Mouse (Mus musculus) central nervous system, embryonic 14 days (tissue): Measurements from ENCODE around the gene Adat3. TPM values are rescaled to one million over a fixed set of nuclear protein-coding genes. Genes with fewer than 3 reads are reported as not detected.

ENCODE experiments used
- polyA plus RNA-seq: library from polyadenylated mRNA; depleted of rRNA; stranded (reverse); fragments of >200 nt; gene quantifications from 2 replicates; pipeline ENCODE4 v1.2.3, GENCODE M21; 2012; rRNA removed

The Adat3 gene
- polyA plus RNA-seq = 11.3 and 11.5 TPM in 2 replicates

DNA sequence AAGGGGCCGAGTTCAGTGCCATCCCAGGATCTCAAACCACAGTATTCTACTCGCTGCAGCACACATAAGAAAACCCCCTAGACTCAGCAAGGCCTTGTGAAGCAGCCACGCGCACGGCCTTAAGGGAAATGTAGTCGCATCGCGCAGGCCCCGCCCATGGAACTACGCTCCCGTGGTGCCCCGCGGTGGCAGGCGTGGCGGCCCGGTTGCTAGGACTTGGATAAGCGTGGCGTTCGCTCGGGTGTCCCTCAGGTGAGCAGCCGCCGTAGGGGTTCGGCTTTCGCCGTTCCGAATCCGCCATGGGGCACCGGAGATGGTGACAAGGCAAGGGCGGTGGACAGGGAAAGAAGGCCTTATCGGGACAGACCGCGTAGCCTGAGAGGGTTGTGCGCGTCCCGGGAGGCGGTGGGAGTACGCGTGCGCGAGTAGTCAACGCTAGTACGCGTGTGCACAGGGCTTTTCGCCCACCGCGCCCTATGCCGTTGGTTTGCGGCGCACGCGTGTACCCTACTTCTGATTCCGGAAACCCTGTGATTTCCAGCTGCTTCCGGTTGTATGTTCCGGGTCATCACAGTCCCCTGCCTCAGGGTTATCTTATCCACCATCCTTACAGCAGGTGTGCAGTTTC lies at the start of gene Adat3, which contains the start of gene Scamp4:
Gene Adat3 (plus strand): TSS at position 183 of the 628 bp plus-strand sequence.
Gene Scamp4 (plus strand): TSS at position 175 of the 628 bp plus-strand sequence.

DNA sequence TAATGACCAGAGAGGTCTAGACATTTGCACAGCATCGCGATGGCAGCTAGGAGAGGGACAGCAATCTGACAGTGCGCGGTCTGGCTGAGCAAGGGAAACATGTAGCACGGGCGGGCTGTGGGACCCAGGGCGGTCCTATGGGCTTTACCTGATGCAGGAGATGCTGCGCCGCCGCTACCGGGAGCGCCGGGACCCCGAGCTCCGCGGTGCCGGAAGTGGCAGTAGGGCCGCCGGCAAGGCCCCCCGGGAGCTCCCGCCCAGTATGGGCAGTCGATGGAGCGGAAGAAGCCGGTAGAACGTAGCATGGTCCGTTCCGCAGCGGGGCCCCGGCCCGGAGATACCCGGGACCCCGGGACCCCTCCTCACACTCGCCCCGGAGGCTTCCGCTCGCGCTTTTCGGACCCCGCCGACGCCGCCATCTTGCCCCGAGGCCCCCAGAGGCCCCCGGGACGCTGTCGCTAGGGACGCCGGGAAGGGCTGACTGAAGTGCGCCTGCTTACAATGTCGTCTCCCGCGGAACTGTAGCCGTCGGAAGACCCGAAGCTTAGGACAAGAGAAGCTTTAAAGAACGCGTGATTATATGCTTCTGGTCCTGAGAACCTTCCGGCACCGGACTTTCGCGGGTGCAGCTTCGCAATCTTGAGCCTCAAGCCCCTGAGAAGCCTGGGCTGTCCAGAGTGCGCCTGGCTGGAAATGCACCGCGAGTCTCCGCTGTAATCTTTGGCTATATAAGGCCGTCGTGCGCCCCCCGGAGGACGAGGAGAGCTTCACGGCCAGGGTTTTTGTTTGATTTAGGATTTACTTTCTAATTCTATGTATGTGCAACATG lies 41.4 kb upstream of the Adat3 start, which contains the start of gene Rexo1:
Gene Rexo1 (minus strand): TSS at position 445 of the 829 bp plus-strand sequence.

DNA sequence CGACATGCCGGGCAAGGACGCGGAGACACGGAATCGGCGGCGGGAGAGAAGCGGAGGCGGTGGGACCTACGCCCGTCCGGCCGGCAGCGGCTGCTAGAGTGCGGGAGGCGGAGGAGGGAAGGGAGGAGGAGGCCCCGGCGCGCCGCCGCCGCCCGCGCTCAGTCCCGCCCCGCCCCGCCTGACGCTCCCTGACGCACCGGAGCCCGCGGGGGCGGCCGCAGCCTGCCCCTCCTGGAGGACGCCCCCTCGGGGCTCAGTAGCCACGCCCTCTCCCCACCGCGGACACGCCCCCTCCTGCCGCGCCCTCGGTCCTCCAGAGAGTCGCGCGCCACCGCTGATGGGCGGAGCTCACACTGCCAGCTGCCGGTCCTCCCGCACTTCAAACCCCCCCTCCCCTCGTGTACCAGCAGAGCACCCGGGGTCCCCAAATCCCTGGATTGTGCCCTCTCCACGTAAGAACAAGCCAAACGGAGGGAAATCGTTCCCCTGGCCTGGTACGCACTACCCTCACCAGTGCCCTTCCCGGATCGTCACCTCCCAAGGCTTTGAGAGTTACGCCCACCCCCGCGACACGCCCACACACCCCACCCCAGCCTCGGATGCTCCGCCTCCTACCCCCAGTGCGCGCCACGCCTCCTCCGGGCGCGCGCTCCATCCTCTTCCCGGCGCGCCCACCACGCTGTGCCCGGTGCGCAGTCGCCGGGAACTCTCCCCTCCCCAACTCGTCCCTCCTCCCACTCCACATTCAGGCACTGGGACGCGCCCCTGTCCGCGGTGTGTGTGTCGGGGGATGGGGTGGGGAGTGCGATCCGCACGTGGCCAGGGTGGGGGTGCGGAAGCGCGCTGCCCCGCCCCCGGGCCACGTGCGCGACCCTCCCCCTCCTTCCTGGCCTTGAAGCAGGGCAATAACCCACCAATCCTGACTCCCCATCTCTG lies 25.2 kb upstream of the Adat3 start, which contains the start of gene Klf16:
Gene Klf16 (minus strand): TSS at position 127 of the 936 bp plus-strand sequence.

DNA sequence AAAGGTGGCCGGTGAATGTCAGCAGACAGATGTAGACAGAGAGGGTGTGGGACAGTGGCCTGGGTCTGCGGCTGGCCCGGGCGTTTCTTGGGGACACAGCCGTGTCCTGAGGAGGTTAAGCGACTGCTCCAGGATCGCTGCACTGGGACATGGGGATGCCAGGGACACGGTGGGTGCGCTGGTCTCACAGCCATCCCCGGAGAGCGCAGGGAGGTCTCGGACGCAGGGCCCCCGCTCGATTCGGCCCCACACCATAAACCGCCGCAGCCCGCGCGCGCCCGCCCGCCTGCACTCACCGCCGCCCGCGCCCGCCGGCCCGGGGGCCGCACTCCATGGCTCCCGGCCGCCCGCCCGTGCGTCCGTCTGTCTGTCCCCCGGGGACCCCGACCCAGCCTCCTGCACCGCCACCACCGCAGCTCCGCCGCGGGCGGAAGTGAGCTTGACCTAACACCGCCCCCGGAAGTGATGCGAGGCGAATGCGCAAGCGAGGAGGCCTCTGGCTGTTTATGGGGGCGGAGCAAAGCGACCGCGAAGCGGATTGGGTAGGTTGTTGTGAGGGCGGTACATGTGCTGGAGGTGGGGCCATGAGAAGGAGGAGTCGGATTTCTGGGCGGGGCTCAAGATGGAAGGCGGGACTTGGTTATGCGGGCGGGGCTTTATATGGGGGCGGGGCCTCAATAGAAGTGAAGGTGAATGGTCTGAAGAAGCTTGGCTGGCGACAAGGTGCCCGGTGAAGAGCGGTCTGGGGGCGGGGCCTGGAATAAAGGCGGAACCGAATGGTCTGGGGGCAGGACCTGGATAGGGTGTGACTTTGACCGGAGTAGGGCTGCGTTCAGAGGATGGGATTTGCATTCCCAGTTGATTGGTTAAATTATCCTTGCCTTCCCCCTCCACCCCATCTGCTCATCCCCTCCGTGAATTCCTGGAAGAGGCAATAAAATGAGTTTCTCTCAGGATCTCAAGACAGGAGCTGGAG lies 12.5 kb upstream of the Adat3 start, which contains the start of gene Abhd17a:
Gene Abhd17a (minus strand): TSS at position 463 of the 976 bp plus-strand sequence.

DNA sequence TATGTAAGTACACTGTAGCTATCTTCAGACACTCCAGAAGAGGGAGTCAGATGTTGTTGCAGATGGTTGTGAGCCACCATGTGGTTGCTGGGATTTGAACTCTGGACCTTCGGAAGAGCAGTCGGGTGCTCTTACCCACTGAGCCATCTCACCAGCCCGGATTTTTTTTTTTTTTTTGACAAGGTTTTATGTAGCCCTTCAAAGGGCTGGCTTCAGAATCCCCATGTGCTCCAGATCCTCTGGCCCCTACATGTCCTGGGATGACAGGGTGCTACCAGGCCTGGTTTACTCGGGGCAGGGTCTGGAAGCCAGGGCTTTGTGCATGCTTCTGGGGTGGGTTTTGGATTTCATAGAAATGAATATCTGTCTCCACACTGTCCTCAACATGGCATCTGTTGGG lies 3.0 kb downstream of the Adat3 start, which contains the start of gene Gm49322:
Gene Gm49322 (plus strand): TSS at position 301 of the 400 bp plus-strand sequence.

DNA sequence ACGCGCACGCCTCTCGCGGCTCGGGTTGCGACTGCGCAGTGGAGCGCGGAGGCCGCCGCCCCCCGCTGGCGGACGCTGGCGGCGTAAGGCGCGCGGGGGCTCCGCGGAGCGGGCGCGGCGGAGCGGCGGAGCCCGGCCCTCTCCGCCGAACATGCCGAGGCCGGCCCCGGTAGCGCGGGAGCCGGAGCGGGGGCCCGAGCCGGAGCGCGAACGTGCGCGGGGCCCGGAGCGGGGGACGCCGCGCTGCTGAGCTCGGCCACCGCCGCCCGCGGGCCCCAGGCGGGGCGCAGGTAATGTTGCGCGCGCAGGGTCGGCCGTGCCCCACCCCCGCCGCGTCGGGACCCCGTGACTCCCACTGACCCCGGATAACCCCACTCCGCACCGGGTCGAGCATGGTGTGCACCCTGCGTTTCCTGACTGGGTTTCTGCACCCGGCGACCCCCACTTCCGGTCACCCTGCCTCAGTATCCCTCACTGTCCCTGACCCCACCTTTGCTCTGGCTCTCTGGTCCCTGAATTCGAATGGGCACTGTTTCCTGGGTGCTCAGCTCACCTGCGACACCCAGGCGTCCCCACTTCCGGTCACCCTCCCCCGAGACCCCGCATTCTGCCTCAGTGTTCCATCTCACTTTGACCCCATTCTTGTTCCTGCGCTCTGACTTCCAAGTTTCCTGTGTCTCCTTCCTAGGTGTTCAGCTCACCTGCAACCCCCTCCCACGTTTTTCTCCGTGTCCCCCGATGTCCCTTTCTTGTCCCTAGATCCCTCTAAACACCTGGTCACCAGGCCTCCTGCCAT lies 20.2 kb downstream of the Adat3 start, which contains the start of gene Csnk1g2:
Gene Csnk1g2 (plus strand): TSS at position 178 of the 796 bp plus-strand sequence.

DNA sequence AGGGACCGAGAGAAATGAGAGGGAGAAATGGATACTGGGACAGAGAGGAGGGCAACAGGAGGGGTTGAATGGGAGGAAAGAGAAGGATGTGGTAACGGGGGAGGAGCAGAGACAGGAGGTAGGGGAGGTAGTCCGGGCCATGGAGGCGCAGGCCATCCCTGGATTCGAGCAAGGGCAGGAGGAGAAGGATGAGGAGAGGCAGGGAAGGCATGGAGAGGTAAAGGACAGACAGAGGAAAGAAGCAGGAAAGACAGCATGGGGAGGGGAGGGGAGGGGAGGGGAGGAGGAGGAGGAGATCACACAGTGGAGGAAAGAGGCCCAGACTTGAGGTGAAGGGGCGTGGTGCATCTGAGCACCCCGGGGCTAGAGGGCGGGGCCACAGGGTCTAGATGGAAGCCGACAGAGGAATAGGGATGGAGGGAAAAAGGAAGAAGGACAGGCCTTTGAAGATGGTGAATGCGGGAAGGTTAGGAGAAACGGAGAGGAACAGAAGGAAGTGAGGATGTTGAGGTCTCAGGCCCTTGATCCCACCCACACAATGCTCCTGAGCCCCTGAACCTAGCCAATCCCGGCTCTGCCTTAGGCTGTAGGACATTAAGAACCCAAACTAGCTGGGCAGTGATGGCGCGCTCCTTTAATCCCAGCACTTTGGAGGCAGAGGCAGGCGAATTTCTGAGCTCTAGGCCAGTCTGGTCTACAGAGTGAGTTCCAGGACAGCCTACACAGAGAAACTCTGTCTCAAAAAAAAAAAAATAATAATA lies 54.4 kb downstream of the Adat3 start, which contains the start of gene Btbd2:
Gene Btbd2 (minus strand): TSS at position 209 of the 761 bp plus-strand sequence.

Other genes starting within 250 kb of the Adat3 start
- 2.6 and 2.9 TPM in 2 replicates for gene Plk5, start 246.4 kb upstream of the Adat3 start, polyA plus RNA-seq
- 86.4 and 98.5 TPM in 2 replicates for gene Mex3d, start 215.2 kb upstream of the Adat3 start, polyA plus RNA-seq
- gene Mbd3, start 203.3 kb upstream of the Adat3 start, polyA plus RNA-seq = 273 and 295 TPM in 2 replicates
- 870 and 900 TPM in 2 replicates for gene Uqcr11, start 196.1 kb upstream of the Adat3 start, polyA plus RNA-seq
- gene Tcf3, start 169.2 kb upstream of the Adat3 start, polyA plus RNA-seq = 145 and 156 TPM in 2 replicates
- 4.1 and 6.6 TPM in 2 replicates for gene Onecut3, start 108.0 kb upstream of the Adat3 start, polyA plus RNA-seq
- gene Atp8b3, start 63.8 kb upstream of the Adat3 start, polyA plus RNA-seq = 0.58 and 0.81 TPM in 2 replicates
- gene Rexo1, start 41.3 kb upstream of the Adat3 start, polyA plus RNA-seq = 59.5 and 61.4 TPM in 2 replicates
- 13.9 and 14.8 TPM in 2 replicates for gene Klf16, start 25.6 kb upstream of the Adat3 start, polyA plus RNA-seq
- 126 and 131 TPM in 2 replicates for gene Abhd17a, start 12.5 kb upstream of the Adat3 start, polyA plus RNA-seq
- gene Scamp4, start within 50 bp of the Adat3 start, polyA plus RNA-seq = 53.6 and 62.1 TPM in 2 replicates
- gene Gm49322, start 3.1 kb downstream of the Adat3 start, polyA plus RNA-seq = 4.7 TPM in 2 replicates
- gene Csnk1g2, start 20.0 kb downstream of the Adat3 start, polyA plus RNA-seq = 203 and 212 TPM in 2 replicates
- 93.0 and 93.8 TPM in 2 replicates for gene Btbd2, start 54.2 kb downstream of the Adat3 start, polyA plus RNA-seq
- 87.9 and 92.8 TPM in 2 replicates for gene Mknk2, start 75.2 kb downstream of the Adat3 start, polyA plus RNA-seq
- 34.5 and 37.2 TPM in 2 replicates for gene Mob3a, start 99.1 kb downstream of the Adat3 start, polyA plus RNA-seq
- 66.3 and 70.4 TPM in 2 replicates for gene Izumo4, start 99.3 kb downstream of the Adat3 start, polyA plus RNA-seq
- 153 and 171 TPM in 2 replicates for gene Ap3d1, start 139.4 kb downstream of the Adat3 start, polyA plus RNA-seq
- 46.3 and 56.0 TPM in 2 replicates for gene Dot1l, start 152.3 kb downstream of the Adat3 start, polyA plus RNA-seq
- gene Sf3a2, start 195.3 kb downstream of the Adat3 start, polyA plus RNA-seq = 85.0 and 92.8 TPM in 2 replicates
- gene Plekhj1, start 195.7 kb downstream of the Adat3 start, polyA plus RNA-seq = 116 and 118 TPM in 2 replicates
- 1.4 and 1.5 TPM in 2 replicates for gene Amh, start 202.4 kb downstream of the Adat3 start, polyA plus RNA-seq
- 0.48 and 2.0 TPM in 2 replicates for gene Jsrp1, start 210.6 kb downstream of the Adat3 start, polyA plus RNA-seq
- 683 and 719 TPM in 2 replicates for gene Oaz1, start 223.8 kb downstream of the Adat3 start, polyA plus RNA-seq
- 3.6 and 3.8 TPM in 2 replicates for gene Lingo3, start 241.2 kb downstream of the Adat3 start, polyA plus RNA-seq